Mouse (Mus musculus): Measurements from ENCODE around the gene Hibch.
"Not testable (repeated sequence)": the region's sequence is repeated elsewhere in the genome, so short reads cannot be mapped to it uniquely, and the experiment has no call there.

DNA sequence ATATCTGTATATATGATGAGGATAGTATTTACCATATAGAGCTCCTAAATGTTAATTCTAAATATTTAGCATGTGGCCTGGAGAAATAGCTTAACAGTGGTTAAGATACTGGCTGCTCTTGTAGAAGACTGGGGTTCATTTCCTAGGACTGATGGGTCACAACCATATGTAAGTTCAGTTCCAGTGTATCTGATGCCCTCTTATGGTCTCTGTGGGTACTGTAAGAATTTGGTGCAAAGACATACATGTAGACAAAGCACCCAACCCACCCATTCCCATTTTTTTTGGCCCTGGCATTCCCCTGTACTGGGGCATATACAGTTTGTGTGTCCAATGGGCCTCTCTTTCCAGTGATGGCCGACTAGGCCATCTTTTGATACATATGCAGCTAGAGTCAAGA is 9.3 kb downstream of the Hibch start:
- not testable (repeated sequence) for TF ChIP-seq POLR2A (IDR thresholded peaks at IDR 0.05; ENCODE audit: control insufficient read depth, low read depth, low read length); CTCF (IDR thresholded peaks at IDR 0.05; ENCODE audit: control insufficient read depth, insufficient read depth, insufficient replicate concordance, low read depth, low read length)

Data from testis, adult 2 months (tissue).